Mouse (Mus musculus) myocyte (in vitro differentiated cells): ENCODE results near the gene Tcaim. TPM values are rescaled to one million over a fixed set of nuclear protein-coding genes. Genes with fewer than 3 reads are reported as not detected.
"Not testable (repeated sequence)": the region's sequence is repeated elsewhere in the genome, so short reads cannot be mapped to it uniquely, and the experiment has no call there.

Experiments
- H3K27me3 ChIP-seq: one replicate; pipeline ENCODE4 v1.6.1; 2011; ENCODE audit not compliant: control insufficient read depth, insufficient read depth, insufficient read length
- H3K36me3 ChIP-seq: one replicate; pipeline ENCODE4 v1.6.1; 2011; ENCODE audit not compliant: control insufficient read depth, insufficient read depth
- H3K4me2 ChIP-seq: one replicate; pipeline ENCODE4 v1.6.1; 2011; ENCODE audit warnings: low read depth, control low read depth
- H3K4me3 ChIP-seq: one replicate; pipeline ENCODE4 v1.5.1; 2011; ENCODE audit warnings: mild to moderate bottlenecking, control low read depth, moderate library complexity
- H3K79me2 ChIP-seq: one replicate; pipeline ENCODE4 v1.6.1; 2011; ENCODE audit not compliant: control insufficient read depth, insufficient read depth
- H3ac ChIP-seq: one replicate; pipeline ENCODE4 v1.6.1; 2011; ENCODE audit not compliant: control insufficient read depth, insufficient read length
- CEBPB ChIP-seq: IDR thresholded peaks from 2 replicates; pipeline ENCODE4 v1.6.1; 2011; ENCODE audit warnings: mild to moderate bottlenecking, moderate library complexity; ENCODE audit not compliant: poor library complexity, insufficient read depth, severe bottlenecking
- E2F4 ChIP-seq: IDR thresholded peaks from one replicate; pipeline ENCODE4 v1.6.1; 2011; ENCODE audit warnings: mild to moderate bottlenecking, control low read depth, moderate library complexity; ENCODE audit not compliant: insufficient read depth
- MAX ChIP-seq: IDR thresholded peaks from one replicate; pipeline ENCODE4 v1.6.1; 2011; ENCODE audit warnings: low read depth, mild to moderate bottlenecking, control low read depth
- MYOD1 ChIP-seq, 3 experiments: IDR thresholded peaks; one replicate each; pipeline ENCODE4 v1.6.1; 2011; ENCODE audit warnings: control low read depth in 2 of 3, low read depth in 2 of 3, mild to moderate bottlenecking in 2 of 3, moderate library complexity in 1 of 3; ENCODE audit not compliant: insufficient read length in 2 of 3, control insufficient read depth in 1 of 3
- MYOG ChIP-seq, 3 experiments: IDR thresholded peaks; one replicate each; pipeline ENCODE4 v1.6.1; 2011; ENCODE audit warnings: control low read depth in 2 of 3, low read depth in 2 of 3, mild to moderate bottlenecking in 2 of 3; ENCODE audit not compliant: insufficient read length in 2 of 3, control insufficient read depth in 1 of 3, insufficient read depth in 1 of 3
- POLR2A ChIP-seq: IDR thresholded peaks from one replicate; pipeline ENCODE4 v1.6.1; 2011; ENCODE audit warnings: low read depth, mild to moderate bottlenecking, control low read depth, moderate library complexity; ENCODE audit not compliant: insufficient read length
- POLR2AphosphoS2 ChIP-seq: IDR thresholded peaks from one replicate; pipeline ENCODE4 v1.6.1; 2011; ENCODE audit warnings: low read depth, control low read depth; ENCODE audit not compliant: insufficient read length
- REST ChIP-seq: IDR thresholded peaks from one replicate; pipeline ENCODE4 v1.6.1; 2011; ENCODE audit warnings: mild to moderate bottlenecking, control low read depth, moderate library complexity; ENCODE audit not compliant: insufficient read depth, insufficient read length
- SRF ChIP-seq: IDR thresholded peaks from one replicate; pipeline ENCODE4 v1.6.1; 2011; ENCODE audit warnings: low read depth; ENCODE audit not compliant: control insufficient read depth, insufficient read length
- TCF12 ChIP-seq: IDR thresholded peaks from one replicate; pipeline ENCODE4 v1.6.1; 2011; ENCODE audit warnings: mild to moderate bottlenecking, control low read depth; ENCODE audit not compliant: poor library complexity, insufficient read depth, severe bottlenecking
- TCF3 ChIP-seq: IDR thresholded peaks from one replicate; pipeline ENCODE4 v1.6.1; 2011; ENCODE audit warnings: low read depth, control low read depth; ENCODE audit not compliant: insufficient read length
- USF1 ChIP-seq: IDR thresholded peaks from one replicate; pipeline ENCODE4 v1.6.1; 2011; ENCODE audit warnings: low read depth, mild to moderate bottlenecking, control low read depth, moderate library complexity
- polyA plus RNA-seq: library from polyadenylated mRNA; unstranded; fragments of >200 nt; fragmentation: generic; extraction: Trizol; gene quantifications from one replicate; pipeline ENCODE4 v1.2.1, GENCODE M21; 2012; ENCODE audit warnings: missing spikeins

Gene Tcaim
- polyA plus RNA-seq, 1 experiment, result 2.6 TPM

DNA sequence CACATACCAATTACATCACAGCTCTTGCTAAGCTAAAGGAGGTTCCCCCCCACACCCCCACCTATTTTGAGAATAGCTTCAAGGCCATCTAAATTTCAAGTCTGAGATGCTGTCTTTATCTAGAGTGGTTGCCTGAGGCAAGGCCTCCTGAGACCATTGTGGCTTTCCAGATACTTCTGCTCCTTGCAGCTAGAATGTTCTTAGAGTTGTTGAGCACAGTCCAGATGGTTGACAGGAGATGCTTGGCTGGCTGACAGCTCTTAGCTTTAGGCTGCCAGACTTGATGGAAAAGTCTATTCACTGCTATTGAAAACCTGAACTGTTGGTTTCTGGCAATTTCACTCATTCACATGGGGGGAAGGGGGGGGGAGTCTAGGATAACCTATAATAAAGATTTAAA, 40.8 kb downstream of the Tcaim start:
- Histone ChIP-seq H3K36me3 (peaks cover 18% of the 10 kb centered on the region), H3K79me2 (no peaks in the 10 kb centered on the region)
- no peak for TF ChIP-seq REST
- TF ChIP-seq MYOG (IDR thresholded peaks at IDR 0.05; ENCODE audit: control insufficient read depth in 1 of 3, insufficient read depth in 1 of 3, insufficient read length in 2 of 3, low read depth in 2 of 3), result no peak
- TF ChIP-seq USF1, result no peak
- no peak for TF ChIP-seq MYOD1 (IDR thresholded peaks at IDR 0.05; ENCODE audit: control insufficient read depth in 1 of 3, insufficient read length in 2 of 3, low read depth in 2 of 3)
- no peak for TF ChIP-seq POLR2AphosphoS2
- TF ChIP-seq SRF, result no peak
- TF ChIP-seq POLR2A, result no peak
- TF ChIP-seq TCF12, result no peak
- TF ChIP-seq TCF3, result no peak
- TF ChIP-seq MAX, result no peak
- no peak for TF ChIP-seq E2F4
- TF ChIP-seq CEBPB, result no peak

DNA sequence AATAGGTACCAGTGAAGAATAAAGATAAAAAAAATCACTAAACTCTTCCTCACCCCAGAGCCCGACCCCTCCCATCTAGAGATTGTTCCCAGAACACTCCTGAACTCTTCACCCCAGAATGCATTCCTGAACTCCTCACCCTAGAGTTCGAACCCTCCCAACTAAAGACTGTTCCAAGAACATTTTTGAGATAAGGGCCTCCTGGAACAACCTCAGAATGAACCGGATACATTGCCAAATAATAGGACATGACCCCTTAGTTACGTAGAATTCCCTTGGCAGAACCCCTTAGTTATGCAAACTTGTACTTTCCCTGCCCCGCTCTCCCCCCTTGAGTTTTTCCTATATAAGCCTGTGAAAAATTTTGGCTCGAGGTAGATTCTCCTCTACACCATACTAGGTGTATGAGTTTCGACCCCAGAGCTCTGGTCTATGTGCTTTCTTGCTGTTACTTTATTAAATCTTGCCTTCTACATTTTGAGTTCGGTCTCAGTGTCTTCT, 42.5 kb downstream of the Tcaim start:
- H3K27me3 ChIP-seq, H3ac ChIP-seq, H3K4me3 ChIP-seq, H3K4me2 ChIP-seq, H3K79me2 ChIP-seq: not testable (repeated sequence)
- peaks cover 33% of the 10 kb centered on the region for H3K36me3 ChIP-seq

More for the DNA sequence above, 40.8 kb downstream of the Tcaim start:
- Histone ChIP-seq H3K4me2 (no peak overlapping the region), H3K4me3 (no peak overlapping the region), H3K27me3 (no peaks in the 10 kb centered on the region), H3ac (no peak overlapping the region)

- Histone ChIP-seq H3K4me3 (no peak overlapping the region), H3K36me3 (peaks cover 87% of the 10 kb centered on the region), H3ac (no peak overlapping the region), H3K79me2 (no peaks in the 10 kb centered on the region), H3K27me3 (no peaks in the 10 kb centered on the region), H3K4me2 (no peak overlapping the region)
- TF ChIP-seq MYOD1 (IDR thresholded peaks at IDR 0.05; ENCODE audit: control insufficient read depth in 1 of 3, insufficient read length in 2 of 3, low read depth in 2 of 3) (no peak), POLR2A (no peak), E2F4 (no peak), TCF12 (no peak), REST (no peak), POLR2AphosphoS2 (no peak), MAX (no peak), SRF (no peak), CEBPB (no peak), USF1 (no peak), MYOG (IDR thresholded peaks at IDR 0.05; ENCODE audit: control insufficient read depth in 1 of 3, insufficient read depth in 1 of 3, insufficient read length in 2 of 3, low read depth in 2 of 3) (no peak), TCF3 (no peak)
Measured at GRCm38 (mm10) chr9:122854526-122854925, 49.2 kb downstream of the Tcaim start.

GRCm38 (mm10) chr9:122855141-122855540, 49.8 kb downstream of the Tcaim start:
- H3K27me3 ChIP-seq, H3K4me3 ChIP-seq, H3K79me2 ChIP-seq, H3K4me2 ChIP-seq, H3ac ChIP-seq: not testable (repeated sequence)
- H3K36me3 ChIP-seq, result peaks cover 89% of the 10 kb centered on the region

DNA sequence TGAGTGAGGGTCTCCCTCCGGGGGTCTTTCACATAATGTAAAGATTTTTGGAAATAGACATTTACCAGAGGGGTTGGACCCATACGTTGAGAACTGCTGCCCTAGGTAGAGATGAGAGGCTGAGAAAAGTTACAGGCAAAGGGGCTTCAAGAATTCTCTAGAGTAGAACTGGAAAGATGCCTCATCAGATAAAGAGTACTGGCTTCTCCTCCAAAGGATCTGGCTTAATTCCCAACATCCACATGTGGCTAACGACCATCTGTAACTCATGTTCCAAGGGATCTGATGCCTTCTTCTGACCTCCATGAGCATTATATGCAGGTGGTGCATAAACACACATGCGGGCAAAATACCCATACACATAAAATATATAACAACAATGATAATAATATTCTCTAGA, 50.3 kb downstream of the Tcaim start:
- H3K4me2 ChIP-seq, result no peak overlapping the region
- TF ChIP-seq POLR2AphosphoS2, result no peak
- no peak for TF ChIP-seq MAX
- no peak for TF ChIP-seq TCF12
- TF ChIP-seq POLR2A, result no peak
- no peak for TF ChIP-seq USF1
- TF ChIP-seq MYOD1 (IDR thresholded peaks at IDR 0.05; ENCODE audit: control insufficient read depth in 1 of 3, insufficient read length in 2 of 3, low read depth in 2 of 3), result no peak
- TF ChIP-seq MYOG (IDR thresholded peaks at IDR 0.05; ENCODE audit: control insufficient read depth in 1 of 3, insufficient read depth in 1 of 3, insufficient read length in 2 of 3, low read depth in 2 of 3), result no peak
- TF ChIP-seq E2F4, result no peak
- TF ChIP-seq TCF3, result no peak
- H3K4me3 ChIP-seq, result no peak overlapping the region
- H3K79me2 ChIP-seq, result no peaks in the 10 kb centered on the region
- H3K27me3 ChIP-seq, result no peaks in the 10 kb centered on the region
- peaks cover 89% of the 10 kb centered on the region for H3K36me3 ChIP-seq
- no peak overlapping the region for H3ac ChIP-seq

DNA sequence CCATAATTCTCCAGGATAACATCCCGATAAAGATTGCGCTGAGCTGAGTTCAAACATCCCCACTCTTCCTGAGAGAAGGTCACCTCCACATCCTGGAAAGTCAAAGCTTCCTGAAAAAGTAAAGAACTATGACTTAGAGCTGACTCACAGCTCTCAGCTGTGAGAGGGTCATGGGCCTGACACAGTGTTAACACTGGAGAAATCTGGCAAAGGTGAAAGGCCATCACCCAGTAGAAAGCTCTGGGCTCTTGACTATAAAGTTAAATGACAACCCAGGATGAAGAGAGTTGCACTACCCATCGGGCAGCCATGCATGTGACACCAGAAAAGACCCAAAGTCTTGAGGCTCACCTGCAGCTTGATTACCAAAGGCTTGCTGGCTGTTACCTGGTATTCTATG, 51.4 kb downstream of the Tcaim start:
- H3K36me3 ChIP-seq, result peaks cover 92% of the 10 kb centered on the region
- no peak overlapping the region for H3ac ChIP-seq
- TF ChIP-seq POLR2A (no peak), REST (no peak), E2F4 (no peak), TCF3 (no peak), SRF (no peak), MAX (no peak), MYOG (IDR thresholded peaks at IDR 0.05; ENCODE audit: control insufficient read depth in 1 of 3, insufficient read depth in 1 of 3, insufficient read length in 2 of 3, low read depth in 2 of 3) (no peak), USF1 (no peak), CEBPB (no peak), POLR2AphosphoS2 (no peak), MYOD1 (IDR thresholded peaks at IDR 0.05; ENCODE audit: control insufficient read depth in 1 of 3, insufficient read length in 2 of 3, low read depth in 2 of 3) (no peak), TCF12 (no peak)
- H3K4me3 ChIP-seq, result no peak overlapping the region
- H3K79me2 ChIP-seq, result peaks cover 5% of the 10 kb centered on the region
- H3K27me3 ChIP-seq, result no peaks in the 10 kb centered on the region
- H3K4me2 ChIP-seq, result no peak overlapping the region
